Mouse (Mus musculus): Measurements from ENCODE around the gene Tnxb.

Tnxb gene

GRCm38 (mm10) chr17:34680621-34681020 is 10.3 kb downstream of the Tnxb start:
- H3K36me3 ChIP-seq (ENCODE audit: insufficient read depth, low read length) = no peaks in the 10 kb centered on the region
- no peaks in the 10 kb centered on the region for H3K9me3 ChIP-seq (ENCODE audit: low read length)
- no peak overlapping the region for H3K4me3 ChIP-seq (replicated peaks; ENCODE audit: low read length)
- peaks cover 46% of the 10 kb centered on the region for H3K4me1 ChIP-seq (replicated peaks; ENCODE audit: low read depth, low read length)
- peaks cover 96% of the 10 kb centered on the region for H3K27me3 ChIP-seq (ENCODE audit: insufficient read depth, low read length)
- TF ChIP-seq CTCF (conservative IDR thresholded peaks at IDR 0.05; ENCODE audit: low read length) (no peak), NANOG (IDR thresholded peaks at IDR 0.05; ENCODE audit: borderline replicate concordance, low read length) (no peak), POU5F1 (IDR thresholded peaks at IDR 0.05; ENCODE audit: borderline replicate concordance, low read length) (no peak)

GRCm38 (mm10) chr17:34681132-34681571 is 10.8 kb downstream of the Tnxb start:
- peaks cover 96% of the 10 kb centered on the region for H3K27me3 ChIP-seq (ENCODE audit: insufficient read depth, low read length)
- 0 out of 2 replicates have a peak overlapping the region, but pooled peaks have one; percentile 23 for H3K4me3 ChIP-seq (replicated peaks; ENCODE audit: low read length)
- H3K9me3 ChIP-seq (ENCODE audit: low read length) = no peaks in the 10 kb centered on the region
- TF ChIP-seq CTCF (conservative IDR thresholded peaks at IDR 0.05; ENCODE audit: low read length) (no peak), POU5F1 (IDR thresholded peaks at IDR 0.05; ENCODE audit: borderline replicate concordance, low read length) (no peak), NANOG (IDR thresholded peaks at IDR 0.05; ENCODE audit: borderline replicate concordance, low read length) (no peak)
- no peaks in the 10 kb centered on the region for H3K36me3 ChIP-seq (ENCODE audit: insufficient read depth, low read length)
- peaks cover 48% of the 10 kb centered on the region for H3K4me1 ChIP-seq (replicated peaks; ENCODE audit: low read depth, low read length)

GRCm38 (mm10) chr17:34681881-34682536 is 11.7 kb downstream of the Tnxb start:
- Histone ChIP-seq H3K4me3 (replicated peaks; ENCODE audit: low read length) (no peak overlapping the region), H3K36me3 (ENCODE audit: insufficient read depth, low read length) (no peaks in the 10 kb centered on the region), H3K27me3 (ENCODE audit: insufficient read depth, low read length) (peaks cover 91% of the 10 kb centered on the region), H3K4me1 (replicated peaks; ENCODE audit: low read depth, low read length) (peaks cover 51% of the 10 kb centered on the region), H3K9me3 (ENCODE audit: low read length) (no peaks in the 10 kb centered on the region)
- TF ChIP-seq POU5F1 (IDR thresholded peaks at IDR 0.05; ENCODE audit: borderline replicate concordance, low read length) = no peak
- no peak for TF ChIP-seq CTCF (conservative IDR thresholded peaks at IDR 0.05; ENCODE audit: low read length)
- no peak for TF ChIP-seq NANOG (IDR thresholded peaks at IDR 0.05; ENCODE audit: borderline replicate concordance, low read length)

GRCm38 (mm10) chr17:34683179-34683578 is 12.8 kb downstream of the Tnxb start:
- TF ChIP-seq POU5F1 (IDR thresholded peaks at IDR 0.05; ENCODE audit: borderline replicate concordance, low read length) = no peak
- no peak for TF ChIP-seq NANOG (IDR thresholded peaks at IDR 0.05; ENCODE audit: borderline replicate concordance, low read length)
- TF ChIP-seq CTCF (conservative IDR thresholded peaks at IDR 0.05; ENCODE audit: low read length) = no peak
- H3K36me3 ChIP-seq (ENCODE audit: insufficient read depth, low read length) = no peaks in the 10 kb centered on the region
- peaks cover 81% of the 10 kb centered on the region for H3K27me3 ChIP-seq (ENCODE audit: insufficient read depth, low read length)
- H3K9me3 ChIP-seq (ENCODE audit: low read length) = no peaks in the 10 kb centered on the region
- H3K4me1 ChIP-seq (replicated peaks; ENCODE audit: low read depth, low read length) = peaks cover 51% of the 10 kb centered on the region
- no peak overlapping the region for H3K4me3 ChIP-seq (replicated peaks; ENCODE audit: low read length)

- H3K4me1 ChIP-seq (replicated peaks; ENCODE audit: low read depth, low read length) = peaks cover 51% of the 10 kb centered on the region
- H3K9me3 ChIP-seq (ENCODE audit: low read length) = no peaks in the 10 kb centered on the region
- H3K27me3 ChIP-seq (ENCODE audit: insufficient read depth, low read length) = peaks cover 77% of the 10 kb centered on the region
- no peaks in the 10 kb centered on the region for H3K36me3 ChIP-seq (ENCODE audit: insufficient read depth, low read length)
- no peak for TF ChIP-seq NANOG (IDR thresholded peaks at IDR 0.05; ENCODE audit: borderline replicate concordance, low read length)
- TF ChIP-seq POU5F1 (IDR thresholded peaks at IDR 0.05; ENCODE audit: borderline replicate concordance, low read length) = no peak
- no peak for TF ChIP-seq CTCF (conservative IDR thresholded peaks at IDR 0.05; ENCODE audit: low read length)
- H3K4me3 ChIP-seq (replicated peaks; ENCODE audit: low read length) = no peak overlapping the region
Observed at GRCm38 (mm10) chr17:34683686-34684220, 13.4 kb downstream of the Tnxb start.

- Histone ChIP-seq H3K9me3 (ENCODE audit: low read length) (no peaks in the 10 kb centered on the region), H3K27me3 (ENCODE audit: insufficient read depth, low read length) (peaks cover 71% of the 10 kb centered on the region), H3K36me3 (ENCODE audit: insufficient read depth, low read length) (no peaks in the 10 kb centered on the region), H3K4me1 (replicated peaks; ENCODE audit: low read depth, low read length) (peaks cover 49% of the 10 kb centered on the region), H3K4me3 (replicated peaks; ENCODE audit: low read length) (peak overlapping the region; percentile 39; the same call in 1 of the 2 replicates)
- TF ChIP-seq POU5F1 (IDR thresholded peaks at IDR 0.05; ENCODE audit: borderline replicate concordance, low read length) (no peak), NANOG (IDR thresholded peaks at IDR 0.05; ENCODE audit: borderline replicate concordance, low read length) (no peak), CTCF (conservative IDR thresholded peaks at IDR 0.05; ENCODE audit: low read length) (no peak)
Observed at GRCm38 (mm10) chr17:34684253-34684893, 14.0 kb downstream of the Tnxb start.

GRCm38 (mm10) chr17:34685120-34686110 is 15.1 kb downstream of the Tnxb start:
- no peaks in the 10 kb centered on the region for H3K9me3 ChIP-seq (ENCODE audit: low read length)
- peaks cover 40% of the 10 kb centered on the region for H3K4me1 ChIP-seq (replicated peaks; ENCODE audit: low read depth, low read length)
- H3K4me3 ChIP-seq (replicated peaks; ENCODE audit: low read length) = peak overlapping the region; percentile 43
- no peaks in the 10 kb centered on the region for H3K36me3 ChIP-seq (ENCODE audit: insufficient read depth, low read length)
- H3K27me3 ChIP-seq (ENCODE audit: insufficient read depth, low read length) = peaks cover 61% of the 10 kb centered on the region
- TF ChIP-seq POU5F1 (IDR thresholded peaks at IDR 0.05; ENCODE audit: borderline replicate concordance, low read length) = no peak
- TF ChIP-seq CTCF (conservative IDR thresholded peaks at IDR 0.05; ENCODE audit: low read length) = no peak
- TF ChIP-seq NANOG (IDR thresholded peaks at IDR 0.05; ENCODE audit: borderline replicate concordance, low read length) = no peak

Data from E14TG2a.4 (cell line).